Mouse (Mus musculus) kidney, postnatal 4 days (tissue): Measurements from ENCODE around the gene Vmn2r67.
"Not testable (repeated sequence)": the region's sequence is repeated elsewhere in the genome, so short reads cannot be mapped to it uniquely, and the experiment has no call there.

Experiments used
- DNase-seq, 2 experiments: peaks; one replicate each; pipeline ENCODE4 v3.0.0; 2021; ENCODE audit warnings: mixed read lengths in 2 of 2

The Vmn2r67 gene

DNA sequence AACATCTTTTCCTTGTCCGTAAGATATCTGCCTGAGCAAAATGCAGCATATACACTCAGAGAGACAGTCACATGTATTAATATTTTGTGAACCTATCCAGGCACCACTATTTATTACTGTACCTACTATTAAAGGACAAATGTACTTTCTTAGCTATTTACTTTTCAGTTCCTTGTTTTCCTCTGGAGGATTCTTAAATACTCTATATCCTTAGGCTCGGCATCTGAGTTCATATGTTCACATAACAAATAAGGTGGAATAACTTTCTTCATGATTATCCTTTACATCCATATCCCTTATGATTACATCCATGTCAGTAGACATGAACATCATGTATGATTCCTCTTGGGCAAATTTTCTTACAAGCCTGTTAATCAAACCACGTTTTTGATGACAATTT lies at the start of gene Vmn2r67:
TSS of gene Vmn2r67 (minus strand) at position 101 of the 400 bp plus-strand sequence.
- DNase-seq = no peak

GRCm38 (mm10) chr7:85104531-85104930 lies 51.3 kb downstream of the Vmn2r67 start:
- not testable (repeated sequence) for DNase-seq
